Mouse (Mus musculus) E14TG2a.4 (cell line): ENCODE data around the gene Wasf1.

Experiments used
- CTCF ChIP-seq: conservative IDR thresholded peaks from 2 replicates; pipeline ENCODE4 v1.5.1; 2014; ENCODE audit warnings: low read length
- NANOG ChIP-seq: IDR thresholded peaks from 2 replicates; pipeline ENCODE4 v1.6.1; 2014; ENCODE audit warnings: borderline replicate concordance, low read length, mixed read lengths
- POU5F1 ChIP-seq: IDR thresholded peaks from 2 replicates; pipeline ENCODE4 v1.6.1; 2014; ENCODE audit warnings: low read length, borderline replicate concordance

DNA sequence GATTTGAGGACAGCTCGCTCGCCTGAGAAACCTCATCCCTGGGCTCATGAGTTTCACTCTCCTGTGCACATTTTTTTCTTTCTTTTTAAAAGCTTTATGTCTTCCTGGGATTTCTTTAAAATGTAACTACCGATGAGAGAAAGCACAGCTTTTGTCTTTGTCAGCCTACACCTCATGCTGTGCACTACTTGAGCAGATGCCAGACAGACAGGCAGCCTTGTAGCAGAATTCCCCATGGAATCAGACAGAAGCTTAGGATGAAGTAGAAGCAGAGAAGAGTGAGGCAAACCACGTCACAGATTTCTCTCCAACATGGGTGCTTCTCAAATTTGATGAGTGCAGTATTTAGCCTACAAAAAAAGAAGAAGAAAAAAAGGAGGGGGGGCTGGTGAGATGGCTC, 81.3 kb downstream of the Wasf1 start:
- no peak for TF ChIP-seq CTCF
- TF ChIP-seq POU5F1: no peak
- no peak for TF ChIP-seq NANOG
